Mouse (Mus musculus): ENCODE measurements around the gene Slc38a3.
A peak's percentile ranks its signal among the peaks of the same experiment; 100 is the strongest.

- TF ChIP-seq CTCF (IDR thresholded peaks at IDR 0.05; ENCODE audit: borderline replicate concordance, insufficient read depth, low read depth, low read length) = peak; percentile 84
- peak; percentile 85; the same call in 1 of the 2 replicates for TF ChIP-seq POLR2A (IDR thresholded peaks at IDR 0.05; ENCODE audit: borderline replicate concordance, insufficient read depth, low read length)
Observed at GRCm38 (mm10) chr9:107644495-107645152, 24.7 kb downstream of the Slc38a3 start.

Data from cerebellum, adult 2 months (tissue).